10 mouse cellular contexts compared by ENCODE assay signal in the genomic region with DNA sequence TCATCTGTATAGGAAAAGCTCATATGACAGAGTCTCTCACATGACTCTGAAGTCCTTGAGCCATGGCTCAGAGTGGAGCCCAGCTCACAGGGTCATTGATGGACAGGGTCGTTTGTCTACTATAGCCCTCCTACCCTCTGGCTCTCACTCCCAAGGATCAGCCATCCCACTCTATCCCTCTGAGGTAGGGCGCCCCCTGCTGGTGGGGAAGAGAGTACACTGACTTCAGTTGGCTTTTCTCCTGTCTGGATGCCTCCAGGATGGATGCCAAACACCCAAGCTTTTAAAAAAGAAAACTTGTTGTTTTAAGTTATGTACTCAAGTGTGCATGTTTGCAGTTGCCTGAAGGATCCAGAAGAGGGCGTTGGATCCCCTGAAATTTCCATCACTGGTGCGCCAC.
DNase-seq lines count a peak whose midpoint lies in the region; ATAC-seq and TF ChIP-seq lines count a peak whose summit lies in the region.
"Had no signal": no experiment of that assay in that cellular context is flagged by ENCODE, and none has a peak within 500 bp of the region (broad histone marks: within the 10 kb centered on the region; RNA-seq: fewer than 3 reads in every experiment).

No protein-coding gene starts in this region.

- H3K9ac ChIP-seq in hindbrain, postnatal 0 days (replicated peaks; ENCODE audit: low read length): no peak overlapping the region
- no peak overlapping the region for H3K9ac ChIP-seq in hindbrain, embryonic 14.5 days
- H3K9ac ChIP-seq: embryonic facial prominence, embryonic 15.5 days had no signal

- no peak for TF ChIP-seq POLR2A in cortical plate, adult 2 months (IDR thresholded peaks at IDR 0.05; ENCODE audit: extremely low read depth, insufficient read depth, low read length)

- no peak for DNase-seq in hindbrain, postnatal 0 days (ENCODE audit: low spot score)
- DNase-seq in hindbrain, embryonic 14.5 days (ENCODE audit: low spot score): no peak
- peak; percentile 18 for DNase-seq in urinary bladder, postnatal 14 days (ENCODE audit: low spot score)
- DNase-seq in urinary bladder, postnatal 4 days (ENCODE audit: low spot score in 2 of 2): no peak
- DNase-seq in thymus, postnatal 4 days: peak; percentile 68
- DNase-seq in cerebellum, adult 11 months: no peak
- DNase-seq in right cerebral cortex, postnatal 10 days (ENCODE audit: low spot score in 2 of 2): no peak
- DNase-seq: right cerebral cortex, postnatal 14 days had no signal

- H3K27me3 ChIP-seq in hindbrain, postnatal 0 days (ENCODE audit: insufficient read depth, low read length): no peaks in the 10 kb centered on the region
- peaks cover 6% of the 10 kb centered on the region; the same call in 1 of the 2 replicates for H3K27me3 ChIP-seq in hindbrain, embryonic 14.5 days (ENCODE audit: control insufficient read depth, insufficient read depth, low read length)
- H3K27me3 ChIP-seq: embryonic facial prominence, embryonic 15.5 days had no signal

- no peak overlapping the region for H3K4me2 ChIP-seq in hindbrain, postnatal 0 days (ENCODE audit: low read depth, low read length)
- H3K4me2 ChIP-seq in hindbrain, embryonic 14.5 days (replicated peaks): no peak overlapping the region
- H3K4me2 ChIP-seq: embryonic facial prominence, embryonic 15.5 days had no signal

- H3K27ac ChIP-seq in hindbrain, postnatal 0 days: no peak overlapping the region
- no peak overlapping the region for H3K27ac ChIP-seq in hindbrain, embryonic 14.5 days
- no peak overlapping the region for H3K27ac ChIP-seq in cortical plate, adult 2 months (ENCODE audit: insufficient read depth, low read length)
- H3K27ac ChIP-seq: embryonic facial prominence, embryonic 15.5 days had no signal

- ATAC-seq in hindbrain, postnatal 0 days: no peak
- no peak for ATAC-seq in hindbrain, embryonic 14.5 days (ENCODE audit: low FRiP score)

- no peaks in the 10 kb centered on the region for H3K36me3 ChIP-seq in hindbrain, postnatal 0 days (ENCODE audit: insufficient read depth, low read length)
- H3K36me3 ChIP-seq in hindbrain, embryonic 14.5 days (replicated peaks; ENCODE audit: control insufficient read depth, insufficient read depth): no peaks in the 10 kb centered on the region
- H3K36me3 ChIP-seq: embryonic facial prominence, embryonic 15.5 days had no signal

- no peaks in the 10 kb centered on the region for H3K9me3 ChIP-seq in hindbrain, postnatal 0 days (ENCODE audit: low read length)
- no peaks in the 10 kb centered on the region for H3K9me3 ChIP-seq in hindbrain, embryonic 14.5 days (ENCODE audit: control insufficient read depth, low read length)
- H3K9me3 ChIP-seq: embryonic facial prominence, embryonic 15.5 days had no signal

- WGBS in hindbrain, postnatal 0 days: 44% methylated on average over 4 of the region's 4 CpGs
- WGBS in hindbrain, embryonic 14.5 days: 49% methylated on average over 4 of the region's 4 CpGs

- no peak overlapping the region for H3K4me3 ChIP-seq in hindbrain, postnatal 0 days (ENCODE audit: low read length)
- no peak overlapping the region for H3K4me3 ChIP-seq in hindbrain, embryonic 14.5 days (replicated peaks; ENCODE audit: low read length)
- H3K4me3 ChIP-seq in cortical plate, adult 2 months (ENCODE audit: insufficient read depth, low read length): no peak overlapping the region
- H3K4me3 ChIP-seq: embryonic facial prominence, embryonic 15.5 days had no signal

- peaks cover 8% of the 10 kb centered on the region; the same call in 1 of the 2 replicates for H3K4me1 ChIP-seq in hindbrain, postnatal 0 days (ENCODE audit: insufficient read depth, low read length)
- H3K4me1 ChIP-seq in hindbrain, embryonic 14.5 days (replicated peaks; ENCODE audit: control insufficient read depth, insufficient read depth, low read length): no peaks in the 10 kb centered on the region
- no peaks in the 10 kb centered on the region for H3K4me1 ChIP-seq in cortical plate, adult 2 months (ENCODE audit: control insufficient read depth, insufficient read depth, low read length)

- peak; percentile 61 for TF ChIP-seq CTCF in hindbrain, postnatal 0 days (IDR thresholded peaks at IDR 0.05; ENCODE audit: low read depth)
- peak; percentile 34; the same call in 1 of the 2 replicates for TF ChIP-seq CTCF in cortical plate, adult 2 months (IDR thresholded peaks at IDR 0.05; ENCODE audit: extremely low read depth, insufficient read depth, low read length)

Comparison
In these comparisons a context has a peak if more than half of its experiments do, and no peak if none do; other contexts are left out.
1. DNase-seq: peak in urinary bladder, postnatal 14 days (single experiment) and thymus, postnatal 4 days (single experiment); none in hindbrain, postnatal 0 days (single experiment), hindbrain, embryonic 14.5 days (single experiment), urinary bladder, postnatal 4 days (0 of 2), cerebellum, adult 11 months (single experiment) and right cerebral cortex, postnatal 10 days (0 of 2).